Mouse (Mus musculus): ENCODE measurements around the gene Sp2.

- TF ChIP-seq POLR2A (IDR thresholded peaks at IDR 0.05; ENCODE audit: low read depth, low read length), result peak; percentile 63
- peak; percentile 88 for TF ChIP-seq CTCF (IDR thresholded peaks at IDR 0.05; ENCODE audit: borderline replicate concordance, insufficient read depth, low read length)
Measured at GRCm38 (mm10) chr11:97029686-97030417, 47.1 kb upstream of the Sp2 start, which contains the start of gene Scrn2.
